Mouse (Mus musculus) lung, embryonic 14.5 days (tissue): ENCODE results near the gene Wdr60. TPM values are rescaled to one million over a fixed set of nuclear protein-coding genes. Genes with fewer than 3 reads are reported as not detected.
A peak's percentile ranks its signal among the peaks of the same experiment; 100 is the strongest.

Experiments
- ATAC-seq: fragments of 200-750 bp; cut with Nextera tagmentation; 2 replicates; pipeline ENCODE4 v1.8.0; 2017; ENCODE audit warnings: mild to moderate bottlenecking, moderate TSS enrichment, moderate library complexity; ENCODE audit not compliant: insufficient read depth
- DNase-seq: peaks from one replicate; pipeline ENCODE4 v3.0.0-alpha.2; 2015
- H3K27ac ChIP-seq: fragments of 300-500 bp; sonication (generic); 2 replicates; pipeline ENCODE4 v1.5.1; 2014; ENCODE audit warnings: low read depth, mild to moderate bottlenecking, moderate library complexity
- H3K27me3 ChIP-seq: fragments of 300-500 bp; sonication (generic); 2 replicates; pipeline ENCODE4 v1.6.1; 2014; ENCODE audit warnings: low read length, control low read depth; ENCODE audit not compliant: insufficient read depth
- H3K36me3 ChIP-seq: fragments of 300-500 bp; sonication (generic); 2 replicates; pipeline ENCODE4 v1.6.1; 2014; ENCODE audit warnings: control low read depth; ENCODE audit not compliant: insufficient read depth
- H3K4me1 ChIP-seq: fragments of 300-500 bp; sonication (generic); 2 replicates; pipeline ENCODE4 v1.6.1; 2014; ENCODE audit warnings: antibody characterized with exemption, control low read depth; ENCODE audit not compliant: insufficient read depth
- H3K4me2 ChIP-seq: fragments of 300-500 bp; sonication (generic); 2 replicates; pipeline ENCODE4 v1.6.1; 2014; ENCODE audit warnings: mild to moderate bottlenecking
- H3K4me3 ChIP-seq: fragments of 300-500 bp; sonication (generic); 2 replicates; pipeline ENCODE4 v1.5.1; 2014; ENCODE audit warnings: low read depth, low read length
- H3K9ac ChIP-seq: fragments of 300-500 bp; sonication (generic); 2 replicates; pipeline ENCODE4 v1.6.1; 2014
- H3K9me3 ChIP-seq: fragments of 300-500 bp; sonication (generic); 2 replicates; pipeline ENCODE4 v1.6.1; 2016; ENCODE audit warnings: low read depth, low read length, control low read depth
- CTCF ChIP-seq: IDR thresholded peaks from 2 replicates; pipeline ENCODE4 v1.5.1; 2016; ENCODE audit warnings: antibody characterized with exemption, low read depth
- WGBS: fragments of 180-500 bp; shearing (Covaris S2); extraction: QIAGEN DNeasy Blood & Tissue Kit; methylation state at CpG from one replicate; pipeline ENCODE4 v1.1.7; 2014; 5-methylcytosine and 5-hydroxymethylcytosine counted together
- polyA plus RNA-seq: library from polyadenylated mRNA; unstranded; fragments of >200 nt; fragmentation: Nextera tagmentation; extraction: Ambion mirVana; gene quantifications from 2 replicates; pipeline ENCODE4 v1.2.1, GENCODE M21; 2014

Gene Wdr60
- polyA plus RNA-seq, 1 experiment from 2014 or later: 16.4 TPM

GRCm38 (mm10) chr12:116293185-116293584, 30.4 kb upstream of the Wdr60 start:
- no peaks in the 10 kb centered on the region for H3K9me3 ChIP-seq
- H3K27ac ChIP-seq: no peak overlapping the region
- WGBS: 66% methylated on average over 2 of the region's 2 CpGs
- no peak for TF ChIP-seq CTCF
- ATAC-seq (no peak), DNase-seq (no peak)
- H3K9ac ChIP-seq: no peak overlapping the region
- no peak overlapping the region for H3K4me2 ChIP-seq
- H3K4me1 ChIP-seq: no peaks in the 10 kb centered on the region
- no peaks in the 10 kb centered on the region for H3K27me3 ChIP-seq
- no peak overlapping the region for H3K4me3 ChIP-seq
- no peaks in the 10 kb centered on the region for H3K36me3 ChIP-seq

GRCm38 (mm10) chr12:116283511-116283910, 20.7 kb upstream of the Wdr60 start:
- WGBS: 60% methylated on average over 2 of the region's 2 CpGs
- Histone ChIP-seq H3K4me3 (0 out of 2 replicates have a peak overlapping the region, but pooled peaks have one; percentile 6), H3K9me3 (no peaks in the 10 kb centered on the region), H3K4me2 (no peak overlapping the region), H3K27me3 (no peaks in the 10 kb centered on the region), H3K27ac (no peak overlapping the region), H3K4me1 (0 out of 2 replicates have a peak, but pooled peaks cover 6% of the 10 kb centered on the region), H3K9ac (no peak overlapping the region), H3K36me3 (no peaks in the 10 kb centered on the region)
- no peak for TF ChIP-seq CTCF
- no peak for DNase-seq
- no peak for ATAC-seq

GRCm38 (mm10) chr12:116282856-116283255, 20.0 kb upstream of the Wdr60 start:
- 89% methylated on average over 2 of the region's 2 CpGs for WGBS
- H3K9me3 ChIP-seq: no peaks in the 10 kb centered on the region
- peak overlapping the region; percentile 46 for H3K4me2 ChIP-seq

GRCm38 (mm10) chr12:116281427-116282281, 18.8 kb upstream of the Wdr60 start:
- DNase-seq (peak; percentile 63), ATAC-seq (no peak; the same call in 1 of the 2 replicates)
- Histone ChIP-seq H3K4me2 (peak overlapping the region; percentile 97), H3K9me3 (no peaks in the 10 kb centered on the region), H3K27me3 (no peaks in the 10 kb centered on the region), H3K27ac (peak overlapping the region; percentile 98), H3K4me3 (peak overlapping the region; percentile 95), H3K4me1 (0 out of 2 replicates have a peak, but pooled peaks cover 6% of the 10 kb centered on the region), H3K9ac (peak overlapping the region; percentile 91), H3K36me3 (no peaks in the 10 kb centered on the region)
- no peak for TF ChIP-seq CTCF
- WGBS: under 1% methylated on average over 55 of the region's 55 CpGs

More at GRCm38 (mm10) chr12:116282856-116283255, 20.0 kb upstream of the Wdr60 start:
- Histone ChIP-seq H3K4me3 (peak overlapping the region; percentile 6; the same call in 1 of the 2 replicates), H3K36me3 (no peaks in the 10 kb centered on the region), H3K9ac (no peak overlapping the region), H3K4me1 (0 out of 2 replicates have a peak, but pooled peaks cover 6% of the 10 kb centered on the region), H3K27me3 (no peaks in the 10 kb centered on the region), H3K27ac (no peak overlapping the region)
- no peak for TF ChIP-seq CTCF
- ATAC-seq: no peak
- no peak for DNase-seq

GRCm38 (mm10) chr12:116280653-116281364, 18.0 kb upstream of the Wdr60 start, which contains the start of gene Esyt2:
TSS of gene Esyt2 (plus strand) at chr12:116281196.
- Histone ChIP-seq H3K27ac (peak within 1 kb of the TSS; percentile 98), H3K4me1 (0 out of 2 replicates have a peak, but pooled peaks cover 6% of the 10 kb centered on the region), H3K4me3 (peak within 1 kb of the TSS; percentile 95), H3K4me2 (peak within 1 kb of the TSS; percentile 97), H3K9ac (peak within 1 kb of the TSS; percentile 91), H3K9me3 (no peaks in the 10 kb centered on the region), H3K36me3 (no peaks in the 10 kb centered on the region), H3K27me3 (no peaks in the 10 kb centered on the region)
- TF ChIP-seq CTCF: peak; percentile 45; the same call in 1 of the 2 replicates
- ATAC-seq: peak; percentile 97
- DNase-seq: peak; percentile 100
- WGBS: under 1% methylated on average over 67 of the region's 68 CpGs

GRCm38 (mm10) chr12:116280149-116280652, 17.4 kb upstream of the Wdr60 start:
- no peak for TF ChIP-seq CTCF
- Histone ChIP-seq H3K4me2 (peak overlapping the region; percentile 73), H3K36me3 (no peaks in the 10 kb centered on the region), H3K27me3 (no peaks in the 10 kb centered on the region), H3K4me3 (peak overlapping the region; percentile 95), H3K9me3 (no peaks in the 10 kb centered on the region), H3K9ac (peak overlapping the region; percentile 91), H3K4me1 (0 out of 2 replicates have a peak, but pooled peaks cover 6% of the 10 kb centered on the region), H3K27ac (peak overlapping the region; percentile 98)
- ATAC-seq (no peak; the same call in 1 of the 2 replicates), DNase-seq (no peak)
- under 1% methylated on average over 7 of the region's 7 CpGs for WGBS

- no peak overlapping the region for H3K9ac ChIP-seq
- no peak for ATAC-seq
- no peaks in the 10 kb centered on the region for H3K9me3 ChIP-seq
- no peak overlapping the region for H3K4me2 ChIP-seq
- no peak for DNase-seq
- no peaks in the 10 kb centered on the region for H3K27me3 ChIP-seq
- WGBS: 82% methylated on average over 2 of the region's 2 CpGs
- no peak overlapping the region for H3K4me3 ChIP-seq
- H3K4me1 ChIP-seq: 0 out of 2 replicates have a peak, but pooled peaks cover 6% of the 10 kb centered on the region
- TF ChIP-seq CTCF: no peak
- no peak overlapping the region for H3K27ac ChIP-seq
- no peaks in the 10 kb centered on the region for H3K36me3 ChIP-seq
Measured at GRCm38 (mm10) chr12:116279181-116279580, 16.4 kb upstream of the Wdr60 start.
